Mouse (Mus musculus): Measurements from ENCODE around the gene Actl9.

Actl9 gene

GRCm38 (mm10) chr17:33432019-33432946 is at the start of gene Actl9:
Gene Actl9 (plus strand): TSS chr17:33432896.
- no peak for DNase-seq (ENCODE audit: low spot score)

GRCm38 (mm10) chr17:33385705-33386104 is 47.0 kb upstream of the Actl9 start:
- no peak for DNase-seq (ENCODE audit: low spot score)

- no peak for DNase-seq (ENCODE audit: low spot score)
These were observed 40.4 kb upstream of the Actl9 start for GRCm38 (mm10) chr17:33392271-33392670.

- peak; percentile 96 for DNase-seq (ENCODE audit: low spot score)
These were observed 38.3 kb upstream of the Actl9 start, which contains the start of gene Zfp101 for GRCm38 (mm10) chr17:33394182-33395034. Gene Zfp101 (minus strand): TSS chr17:33394641.

- DNase-seq (ENCODE audit: low spot score): peak; percentile 85
These were observed 6.5 kb downstream of the Actl9 start for GRCm38 (mm10) chr17:33439148-33439547.

- DNase-seq (ENCODE audit: low spot score): no peak
These were observed 7.2 kb downstream of the Actl9 start for GRCm38 (mm10) chr17:33439922-33440321.

GRCm38 (mm10) chr17:33441159-33441558 is 8.5 kb downstream of the Actl9 start:
- no peak for DNase-seq (ENCODE audit: low spot score)

- no peak for DNase-seq (ENCODE audit: low spot score)
These were observed 23.9 kb downstream of the Actl9 start for GRCm38 (mm10) chr17:33456631-33457030.

GRCm38 (mm10) chr17:33471206-33471605 is 38.5 kb downstream of the Actl9 start:
- no peak for DNase-seq (ENCODE audit: low spot score)
